Mouse (Mus musculus) neural tube, embryonic 15.5 days (tissue): ENCODE data around the gene Vmn1r142. TPM values are rescaled to one million over a fixed set of nuclear protein-coding genes. Genes with fewer than 3 reads are reported as not detected.
"Not testable (repeated sequence)": the region's sequence is repeated elsewhere in the genome, so short reads cannot be mapped to it uniquely, and the experiment has no call there.

Source experiments
- ATAC-seq: fragments of 200-750 bp; cut with Nextera tagmentation; 2 replicates; pipeline ENCODE4 v1.8.0; 2017; ENCODE audit warnings: mild to moderate bottlenecking, moderate TSS enrichment, moderate library complexity; ENCODE audit not compliant: low FRiP score
- H3K27ac ChIP-seq: fragments of 300-500 bp; sonication (generic); replicated peaks from 2 replicates; pipeline ENCODE4 v1.5.1; 2015; ENCODE audit warnings: mild to moderate bottlenecking, inconsistent platforms
- H3K27me3 ChIP-seq: fragments of 300-500 bp; sonication (generic); replicated peaks from 2 replicates; pipeline ENCODE4 v1.6.1; 2015; ENCODE audit warnings: inconsistent platforms
- H3K36me3 ChIP-seq: fragments of 300-500 bp; sonication (generic); 2 replicates; pipeline ENCODE4 v1.6.1; 2015; ENCODE audit warnings: inconsistent platforms
- H3K4me1 ChIP-seq: fragments of 300-500 bp; sonication (generic); 2 replicates; pipeline ENCODE4 v1.6.1; 2015; ENCODE audit warnings: inconsistent platforms
- H3K4me2 ChIP-seq: fragments of 300-500 bp; sonication (generic); 2 replicates; pipeline ENCODE4 v1.6.1; 2015; ENCODE audit warnings: inconsistent platforms, mild to moderate bottlenecking, moderate library complexity
- H3K4me3 ChIP-seq: fragments of 300-500 bp; sonication (generic); replicated peaks from 2 replicates; pipeline ENCODE4 v1.5.1; 2015; ENCODE audit warnings: mild to moderate bottlenecking, inconsistent platforms
- H3K9ac ChIP-seq: fragments of 300-500 bp; sonication (generic); replicated peaks from 2 replicates; pipeline ENCODE4 v1.6.1; 2015; ENCODE audit warnings: mild to moderate bottlenecking, inconsistent platforms
- H3K9me3 ChIP-seq: fragments of 300-500 bp; sonication (generic); replicated peaks from 2 replicates; pipeline ENCODE4 v1.6.1; 2016; ENCODE audit warnings: inconsistent platforms
- WGBS: fragments of 180-500 bp; shearing (Covaris S2); methylation state at CpG from one replicate; pipeline ENCODE4 v1.1.7; 2015; ENCODE audit warnings: mixed read lengths; 5-methylcytosine and 5-hydroxymethylcytosine counted together
- polyA plus RNA-seq: library from polyadenylated mRNA; unstranded; fragments of >200 nt; fragmentation: Nextera tagmentation; extraction: Ambion mirVana; gene quantifications from 2 replicates; pipeline ENCODE4 v1.2.1, GENCODE M21; 2015

Vmn1r142 gene
- not detected in 2 replicates for polyA plus RNA-seq

DNA sequence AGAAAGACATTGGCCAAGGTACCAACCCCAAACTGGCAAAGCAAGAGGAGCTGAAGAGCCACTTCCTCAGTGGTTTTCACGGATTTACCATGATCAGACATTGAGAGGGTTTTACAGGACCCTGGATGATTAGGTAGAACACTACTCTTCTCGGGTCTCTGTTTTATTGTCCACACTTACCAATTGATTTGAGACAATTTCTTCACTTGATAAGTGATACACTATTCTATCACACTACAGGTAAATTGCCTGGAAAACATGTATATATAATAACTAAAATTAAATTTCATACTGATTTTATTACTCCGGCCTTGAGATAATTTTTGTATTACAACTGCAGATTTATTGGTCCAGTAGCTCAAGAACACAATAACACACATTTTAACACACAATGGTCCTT, at the start of gene Vmn1r142:
Gene Vmn1r142 (minus strand): TSS at position 101 of the 400 bp plus-strand sequence.
- not testable (repeated sequence) for H3K9me3 ChIP-seq, H3K36me3 ChIP-seq, H3K9ac ChIP-seq, H3K4me3 ChIP-seq, H3K4me1 ChIP-seq, H3K27ac ChIP-seq, H3K27me3 ChIP-seq, H3K4me2 ChIP-seq, ATAC-seq
- no CpG with 5 or more reads among the region's 3 CpGs for WGBS

DNA sequence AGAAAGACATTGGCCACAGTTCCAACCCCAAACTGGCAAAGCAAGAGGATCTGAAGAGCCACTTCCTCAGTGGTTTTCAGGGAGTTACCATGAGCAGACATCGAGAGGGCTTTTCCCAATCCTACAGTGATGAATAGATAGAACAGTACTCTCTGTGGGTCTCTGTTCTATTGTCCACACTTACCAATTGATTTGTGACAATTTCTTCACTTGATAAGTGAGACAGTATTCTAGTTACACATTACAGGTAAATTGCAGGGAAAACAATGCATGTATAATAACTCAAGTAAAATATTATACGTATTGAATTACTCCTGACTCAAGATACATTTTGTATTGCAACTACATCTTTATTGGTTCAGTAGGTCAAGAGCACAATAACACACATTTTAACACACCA, 37.3 kb upstream of the Vmn1r142 start, which contains the start of gene Gm8653:
Gene Gm8653 (minus strand): TSS at position 101 of the 400 bp plus-strand sequence.
- no CpG with 5 or more reads among the region's 2 CpGs for WGBS
- not testable (repeated sequence) for H3K9ac ChIP-seq, H3K27me3 ChIP-seq, H3K9me3 ChIP-seq, H3K4me3 ChIP-seq, ATAC-seq, H3K27ac ChIP-seq, H3K4me1 ChIP-seq, H3K36me3 ChIP-seq, H3K4me2 ChIP-seq

DNA sequence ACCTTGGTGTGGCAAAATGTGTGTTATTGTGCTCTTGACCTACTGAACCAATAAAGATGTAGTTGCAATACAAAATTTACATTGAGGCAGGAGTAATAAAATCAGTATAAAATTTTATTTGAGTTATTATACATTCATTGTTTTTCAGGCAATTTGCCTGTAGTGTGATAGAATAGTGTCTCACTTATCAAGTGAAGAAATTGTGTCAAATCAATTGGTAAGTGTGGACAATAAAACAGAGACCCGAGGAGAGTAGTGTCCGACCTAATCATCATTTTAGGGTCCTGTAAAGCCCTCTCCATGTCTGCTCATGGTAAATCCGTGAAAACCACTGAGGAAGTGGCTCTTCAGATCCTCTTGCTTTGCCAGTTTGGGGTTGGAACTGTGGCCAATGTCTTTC, 25.2 kb upstream of the Vmn1r142 start, which contains the start of gene Vmn1r143:
Gene Vmn1r143 (plus strand): TSS at position 301 of the 400 bp plus-strand sequence.
- H3K4me2 ChIP-seq, H3K4me3 ChIP-seq, H3K9ac ChIP-seq, H3K9me3 ChIP-seq, H3K27me3 ChIP-seq, H3K27ac ChIP-seq, H3K4me1 ChIP-seq, ATAC-seq, H3K36me3 ChIP-seq: not testable (repeated sequence)
- WGBS = no CpG with 5 or more reads among the region's 3 CpGs

DNA sequence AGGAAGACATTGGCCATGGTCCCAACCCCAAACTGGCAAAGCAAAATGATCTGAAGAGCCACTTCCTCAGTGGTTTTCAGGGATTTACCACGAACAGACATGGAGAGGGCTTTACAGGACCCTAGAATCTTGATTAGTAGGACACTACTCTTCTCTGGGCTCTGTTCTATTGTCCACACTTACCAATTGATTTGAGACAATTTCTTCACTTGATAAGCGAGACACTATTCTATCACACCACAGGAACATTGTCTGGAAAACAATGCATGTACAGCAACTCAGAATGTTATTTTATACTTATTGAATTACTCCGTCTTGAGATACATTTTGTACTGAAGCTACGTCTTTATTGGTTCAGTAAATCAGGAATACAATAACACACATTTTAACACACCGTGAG, 29.2 kb downstream of the Vmn1r142 start, which contains the start of gene Gm10666:
Gene Gm10666 (minus strand): TSS at position 101 of the 400 bp plus-strand sequence.
- not testable (repeated sequence) for H3K36me3 ChIP-seq, H3K27ac ChIP-seq
- no CpG with 5 or more reads among the region's 5 CpGs for WGBS

DNA sequence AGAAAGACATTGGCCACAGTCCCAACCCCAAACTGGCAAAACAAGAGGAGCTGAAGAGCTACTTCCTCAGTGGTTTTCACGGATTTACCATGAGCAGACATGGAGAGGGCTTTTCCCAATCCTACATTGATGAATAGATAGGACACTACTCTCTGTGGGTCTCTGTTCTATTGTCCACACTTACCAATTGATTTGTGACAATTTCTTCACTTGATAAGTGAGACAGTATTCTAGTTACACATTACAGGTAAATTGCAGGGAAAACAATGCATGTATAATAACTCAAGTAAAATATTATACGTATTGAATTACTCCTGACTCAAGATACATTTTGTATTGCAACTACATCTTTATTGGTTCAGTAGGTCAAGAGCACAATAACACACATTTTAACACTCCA, 45.7 kb downstream of the Vmn1r142 start, which contains the start of gene Gm16451:
Gene Gm16451 (minus strand): TSS at position 101 of the 400 bp plus-strand sequence.
- not testable (repeated sequence) for ATAC-seq, H3K4me3 ChIP-seq, H3K27ac ChIP-seq, H3K4me1 ChIP-seq, H3K9ac ChIP-seq, H3K27me3 ChIP-seq, H3K4me2 ChIP-seq, H3K9me3 ChIP-seq, H3K36me3 ChIP-seq
- no CpG with 5 or more reads among the region's 2 CpGs for WGBS

More for the DNA sequence above, 29.2 kb downstream of the Vmn1r142 start, which contains the start of gene Gm10666:
- not testable (repeated sequence) for H3K9ac ChIP-seq, H3K9me3 ChIP-seq, H3K27me3 ChIP-seq, H3K4me1 ChIP-seq, H3K4me3 ChIP-seq, H3K4me2 ChIP-seq, ATAC-seq

Other genes starting within 250 kb of the Vmn1r142 start
- not detected in 2 replicates for gene Gm5891, start 242.7 kb downstream of the Vmn1r142 start, polyA plus RNA-seq
- gene Vmn1r137, start 169.4 kb downstream of the Vmn1r142 start, polyA plus RNA-seq = not detected in 2 replicates
- gene Vmn1r138, start 135.1 kb downstream of the Vmn1r142 start, polyA plus RNA-seq = not detected in 2 replicates
- not detected in 2 replicates for gene Gm6176, start 107.7 kb downstream of the Vmn1r142 start, polyA plus RNA-seq
- gene Vmn1r139, start 95.0 kb downstream of the Vmn1r142 start, polyA plus RNA-seq = not detected in 2 replicates
- not detected in 2 replicates for gene Gm16451, start 45.8 kb downstream of the Vmn1r142 start, polyA plus RNA-seq
- not detected in 2 replicates for gene Gm10666, start 29.3 kb downstream of the Vmn1r142 start, polyA plus RNA-seq
- not detected in 2 replicates for gene Vmn1r143, start 25.3 kb upstream of the Vmn1r142 start, polyA plus RNA-seq
- gene Gm8653, start 37.2 kb upstream of the Vmn1r142 start, polyA plus RNA-seq = not detected in 2 replicates
- not detected in 2 replicates for gene Gm8453, start 65.4 kb upstream of the Vmn1r142 start, polyA plus RNA-seq
- not detected in 2 replicates for gene Gm4187, start 165.7 kb upstream of the Vmn1r142 start, polyA plus RNA-seq
- not detected in 2 replicates for gene Gm8660, start 207.0 kb upstream of the Vmn1r142 start, polyA plus RNA-seq
- gene Vmn1r148, start 249.5 kb upstream of the Vmn1r142 start, polyA plus RNA-seq = not detected in 2 replicates